ENCODE assay signal across 14 mouse cellular contexts in genomic region chr3:81554773-81555172, GRCm38 (mm10).
"Had no signal": no experiment of that assay in that cellular context is flagged by ENCODE, and none has a peak within 500 bp of the region (broad histone marks: within the 10 kb centered on the region; RNA-seq: fewer than 3 reads in every experiment).

No protein-coding gene starts in this region.

- H3K4me2 ChIP-seq: limb, embryonic 12.5 days; liver, embryonic 15.5 days; midbrain, embryonic 11.5 days; midbrain, embryonic 15.5 days; neural tube, embryonic 12.5 days had no signal

- H3K27ac ChIP-seq: limb, embryonic 12.5 days; liver, embryonic 15.5 days; macrophage; midbrain, embryonic 15.5 days; neural tube, embryonic 12.5 days; stomach, postnatal 0 days had no signal

- ATAC-seq: lung, postnatal 0 days; midbrain, embryonic 15.5 days had no signal

- H3K4me1 ChIP-seq: liver, embryonic 15.5 days; megakaryocyte, embryonic 14.5 days; midbrain, embryonic 15.5 days; neural tube, embryonic 12.5 days had no signal

- H3K9ac ChIP-seq: limb, embryonic 12.5 days; liver, embryonic 15.5 days; midbrain, embryonic 15.5 days; neural tube, embryonic 12.5 days had no signal

- DNase-seq: layer of hippocampus, adult 9-11 months; layer of hippocampus, postnatal 36 days; liver; lung, adult 2 months; thymus, postnatal 4 days had no signal

- H3K27me3 ChIP-seq: limb, embryonic 12.5 days; liver, embryonic 15.5 days; megakaryocyte, embryonic 14.5 days; midbrain, embryonic 15.5 days; neural tube, embryonic 12.5 days had no signal

- H3K36me3 ChIP-seq: limb, embryonic 12.5 days; liver, embryonic 15.5 days; midbrain, embryonic 15.5 days; neural tube, embryonic 12.5 days had no signal

- H3K4me3 ChIP-seq: limb, embryonic 12.5 days; liver, embryonic 15.5 days; megakaryocyte, embryonic 14.5 days; midbrain, embryonic 15.5 days; neural tube, embryonic 12.5 days had no signal

- H3K9me3 ChIP-seq: limb, embryonic 12.5 days; liver, embryonic 15.5 days; midbrain, embryonic 15.5 days; neural tube, embryonic 12.5 days had no signal
